Mouse (Mus musculus) heart, adult 2 months (tissue): ENCODE results near the gene Clk1. TPM values are rescaled to one million over a fixed set of nuclear protein-coding genes. Genes with fewer than 3 reads are reported as not detected.

Source experiments
- DNase-seq, 2 experiments: peaks; one replicate each; pipeline ENCODE4 v3.0.0; 2021
- H3K27ac ChIP-seq: fragments of 200-600 bp; 2 replicates; pipeline ENCODE4 v1.8.1; 2022
- H3K27me3 ChIP-seq: fragments of 200-500 bp; 2 replicates; pipeline ENCODE4 v1.6.1; 2012; ENCODE audit warnings: mild to moderate bottlenecking, low read length, inconsistent platforms, mixed read lengths; ENCODE audit not compliant: control insufficient read depth, insufficient read depth
- H3K36me3 ChIP-seq: fragments of 200-500 bp; 2 replicates; pipeline ENCODE4 v1.6.1; 2012; ENCODE audit warnings: low read length, inconsistent platforms; ENCODE audit not compliant: control insufficient read depth, insufficient read depth
- H3K4me1 ChIP-seq: fragments of 200-500 bp; 2 replicates; pipeline ENCODE4 v1.6.1; 2011; ENCODE audit warnings: low read length; ENCODE audit not compliant: control insufficient read depth, insufficient read depth
- H3K4me3 ChIP-seq: fragments of 200-600 bp; 2 replicates; pipeline ENCODE4 v1.8.1; 2022
- H3K79me2 ChIP-seq: fragments of 200-500 bp; replicated peaks from 2 replicates; pipeline ENCODE4 v1.6.1; 2012; ENCODE audit warnings: mild to moderate bottlenecking, inconsistent platforms, low read length, moderate library complexity, mixed read lengths; ENCODE audit not compliant: control insufficient read depth, insufficient read depth
- H3K9ac ChIP-seq: fragments of 200-500 bp; 2 replicates; pipeline ENCODE4 v1.6.1; 2012; ENCODE audit warnings: low read depth, mild to moderate bottlenecking, control low read depth, inconsistent platforms, low read length, mixed read lengths
- CTCF ChIP-seq: fragments of 200-600 bp; IDR thresholded peaks from 2 replicates; pipeline ENCODE4 v1.8.1; 2022; ENCODE audit warnings: antibody characterized with exemption, mild to moderate bottlenecking, moderate library complexity
- EP300 ChIP-seq: fragments of 200-500 bp; IDR thresholded peaks from 2 replicates; pipeline ENCODE4 v1.6.1; 2011; ENCODE audit warnings: low read depth, low read length, control low read depth; ENCODE audit not compliant: insufficient read depth
- POLR2A ChIP-seq: fragments of 200-500 bp; IDR thresholded peaks from 2 replicates; pipeline ENCODE4 v1.6.1; 2011; ENCODE audit warnings: mild to moderate bottlenecking, low read depth, low read length, control low read depth; ENCODE audit not compliant: insufficient read depth
- WGBS: fragments of 180-500 bp; shearing (Covaris S2); methylation state at CpG from one replicate; pipeline ENCODE4 v1.1.7; 2018; 5-methylcytosine and 5-hydroxymethylcytosine counted together
- intact Hi-C: fragments of 180-260 bp; cut with DNase I; formaldehyde crosslinking; loops from one replicate; pipeline ENCODE4 v1.15.1; 2025
- long read RNA-seq: library from polyadenylated mRNA; stranded (forward); transcript quantifications from one replicate; pipeline ENCODE4 v2.0.0, GENCODE M21; 2021
- polyA plus RNA-seq: library from polyadenylated mRNA; depleted of rRNA; stranded (reverse); fragments of >200 nt; gene quantifications from 2 replicates; pipeline ENCODE4 v1.2.3, GENCODE M21; 2012; rRNA removed
- total RNA-seq, 2 experiments: library from RNA; stranded (reverse); gene quantifications; 2 replicates each; pipeline ENCODE4 v1.2.3; 2021

Gene Clk1
- total RNA-seq = 10 to 100 TPM; 50.2 to 50.4 TPM
- 43.3 and 82.3 TPM in 2 replicates for polyA plus RNA-seq
- long read RNA-seq, full-length matches to known transcripts = 11 of 14 reads
- long read RNA-seq, partial matches to known transcripts = 2 of 14 reads
- long read RNA-seq, other reads (novel, unspliced or antisense) = 1 of 14 reads

- no peaks in the 10 kb centered on the region for H3K27me3 ChIP-seq
- under 1% methylated on average over 79 of the region's 79 CpGs for WGBS
- intact Hi-C loops = loop anchor here (1.0 to 2.0 kb wide), 2 partner anchors 21 to 30 kb away; partner anchors contain the start of genes Nif3l1 and Ppil3
- H3K36me3 ChIP-seq = peaks cover 29% of the 10 kb centered on the region
- peaks cover 12% of the 10 kb centered on the region for H3K4me1 ChIP-seq
- peaks cover 10% of the 10 kb centered on the region for H3K79me2 ChIP-seq
- peak; percentile 98 to 100 for DNase-seq
- peak; percentile 100 for TF ChIP-seq POLR2A
- no peak for TF ChIP-seq CTCF
- TF ChIP-seq EP300 = peak; percentile 88
- H3K4me3 ChIP-seq = peak within 1 kb of the TSS; percentile 87
- peak within 1 kb of the TSS; percentile 98 for H3K27ac ChIP-seq
- peak within 1 kb of the TSS; percentile 97 for H3K9ac ChIP-seq
These were observed at the start of gene Clk1 for GRCm38 (mm10) chr1:58423371-58424248. TSS of gene Clk1 (minus strand) at chr1:58424066.

GRCm38 (mm10) chr1:58465561-58465960 lies 41.7 kb upstream of the Clk1 start:
- no peak overlapping the region for H3K9ac ChIP-seq
- no peak for TF ChIP-seq POLR2A
- no peak for TF ChIP-seq CTCF
- TF ChIP-seq EP300 = no peak
- H3K4me1 ChIP-seq = no peaks in the 10 kb centered on the region
- H3K27ac ChIP-seq = no peak overlapping the region
- H3K4me3 ChIP-seq = no peak overlapping the region
- H3K27me3 ChIP-seq = no peaks in the 10 kb centered on the region
- intact Hi-C loops = no loop called here
- no peaks in the 10 kb centered on the region for H3K79me2 ChIP-seq
- H3K36me3 ChIP-seq = no peaks in the 10 kb centered on the region; the same call in 1 of the 2 replicates
- WGBS = 92% methylated on average over 4 of the region's 4 CpGs
- no peak for DNase-seq

GRCm38 (mm10) chr1:58465042-58465441 lies 41.2 kb upstream of the Clk1 start:
- Histone ChIP-seq H3K27me3 (no peaks in the 10 kb centered on the region), H3K4me3 (no peak overlapping the region), H3K4me1 (no peaks in the 10 kb centered on the region), H3K36me3 (no peaks in the 10 kb centered on the region; the same call in 1 of the 2 replicates), H3K9ac (no peak overlapping the region), H3K27ac (no peak overlapping the region), H3K79me2 (no peaks in the 10 kb centered on the region)
- no peak for TF ChIP-seq EP300
- TF ChIP-seq CTCF = no peak
- no peak for TF ChIP-seq POLR2A
- intact Hi-C loops = no loop called here
- DNase-seq = no peak
- WGBS = 82% methylated on average over 4 of the region's 4 CpGs

- WGBS = 68% methylated on average over 2 of the region's 2 CpGs
- TF ChIP-seq CTCF = no peak
- no peak for TF ChIP-seq EP300
- TF ChIP-seq POLR2A = no peak
- no peaks in the 10 kb centered on the region for H3K27me3 ChIP-seq
These were observed 40.1 kb upstream of the Clk1 start for GRCm38 (mm10) chr1:58463935-58464334.

GRCm38 (mm10) chr1:58460566-58460965 lies 36.7 kb upstream of the Clk1 start:
- 93% methylated on average over 3 of the region's 3 CpGs for WGBS
- Histone ChIP-seq H3K79me2 (no peaks in the 10 kb centered on the region), H3K9ac (no peak overlapping the region), H3K4me3 (no peak overlapping the region), H3K36me3 (no peaks in the 10 kb centered on the region; the same call in 1 of the 2 replicates), H3K4me1 (no peaks in the 10 kb centered on the region), H3K27ac (no peak overlapping the region), H3K27me3 (no peaks in the 10 kb centered on the region)
- intact Hi-C loops = no loop called here
- no peak for DNase-seq
- TF ChIP-seq POLR2A (no peak), CTCF (no peak), EP300 (no peak)

More at GRCm38 (mm10) chr1:58463935-58464334, 40.1 kb upstream of the Clk1 start:
- intact Hi-C loops = no loop called here
- H3K4me1 ChIP-seq = no peaks in the 10 kb centered on the region
- DNase-seq = no peak
- no peak overlapping the region for H3K9ac ChIP-seq
- H3K4me3 ChIP-seq = no peak overlapping the region
- no peaks in the 10 kb centered on the region; the same call in 1 of the 2 replicates for H3K36me3 ChIP-seq
- no peak overlapping the region for H3K27ac ChIP-seq
- H3K79me2 ChIP-seq = no peaks in the 10 kb centered on the region

GRCm38 (mm10) chr1:58458867-58459266 lies 35.0 kb upstream of the Clk1 start:
- Histone ChIP-seq H3K4me3 (no peak overlapping the region), H3K36me3 (no peaks in the 10 kb centered on the region; the same call in 1 of the 2 replicates), H3K9ac (no peak overlapping the region), H3K27ac (no peak overlapping the region), H3K79me2 (no peaks in the 10 kb centered on the region), H3K27me3 (no peaks in the 10 kb centered on the region), H3K4me1 (no peaks in the 10 kb centered on the region)
- DNase-seq = no peak
- 64% methylated on average over 2 of the region's 2 CpGs for WGBS
- TF ChIP-seq POLR2A = no peak
- no peak for TF ChIP-seq EP300
- no peak for TF ChIP-seq CTCF
- intact Hi-C loops = no loop called here
